Mouse (Mus musculus): Measurements from ENCODE around the gene Cog5. TPM values are rescaled to one million over a fixed set of nuclear protein-coding genes. Genes with fewer than 3 reads are reported as not detected.

Cog5 gene
- total and polyA plus RNA-seq, 3 experiments, result 27.1 to 28.4 TPM; not detected in 1

GRCm38 (mm10) chr12:31897456-31897855 is 242.8 kb downstream of the Cog5 start:
- no peak overlapping the region for H3K27ac ChIP-seq (ENCODE audit: control insufficient read depth, low read depth, low read length)
- TF ChIP-seq CHD1 (IDR thresholded peaks at IDR 0.05; ENCODE audit: low read depth, low read length), result no peak
- no peak for TF ChIP-seq TAL1 (IDR thresholded peaks at IDR 0.05; ENCODE audit: low read length)
- TF ChIP-seq USF2 (IDR thresholded peaks at IDR 0.05; ENCODE audit: borderline replicate concordance in 1 of 2, insufficient read depth in 1 of 2, low read depth in 1 of 2, low read length in 2 of 2), result no peak
- TF ChIP-seq POLR2AphosphoS5 (IDR thresholded peaks at IDR 0.05; ENCODE audit: borderline replicate concordance, low read depth, low read length), result no peak
- TF ChIP-seq NRF1 (IDR thresholded peaks at IDR 0.05; ENCODE audit: insufficient read depth, low read depth, low read length, poor library complexity, severe bottlenecking), result no peak
- TF ChIP-seq ELF1 (IDR thresholded peaks at IDR 0.05; ENCODE audit: low read depth, low read length), result no peak
- TF ChIP-seq SIN3A (IDR thresholded peaks at IDR 0.05; ENCODE audit: low read length), result no peak
- no peak for TF ChIP-seq NELFE (IDR thresholded peaks at IDR 0.05; ENCODE audit: low read depth, low read length)
- no peak for TF ChIP-seq MXI1 (IDR thresholded peaks at IDR 0.05; ENCODE audit: low read depth, low read length)
- TF ChIP-seq USF1 (IDR thresholded peaks at IDR 0.05; ENCODE audit: low read depth, low read length), result no peak
- no peaks in the 10 kb centered on the region for H3K36me3 ChIP-seq (ENCODE audit: control insufficient read depth in 1 of 2, insufficient read depth in 2 of 2, low read length in 2 of 2)

GRCm38 (mm10) chr12:31900391-31900914 is 245.8 kb downstream of the Cog5 start:
- Histone ChIP-seq H3K9ac (ENCODE audit: control insufficient read depth, low read depth, low read length, poor library complexity, severe bottlenecking) (no peak overlapping the region), H3K27ac (ENCODE audit: control insufficient read depth, low read depth, low read length) (no peak overlapping the region), H3K9me3 (replicated peaks; ENCODE audit: insufficient read depth, low read length) (no peaks in the 10 kb centered on the region), H3K36me3 (ENCODE audit: control insufficient read depth in 1 of 2, insufficient read depth in 2 of 2, low read length in 2 of 2) (no peaks in the 10 kb centered on the region), H3K4me3 (ENCODE audit: control insufficient read depth in 1 of 2, insufficient read depth in 1 of 2, low read depth in 2 of 2, low read length in 2 of 2) (no peak overlapping the region), H3K79me2 (ENCODE audit: control insufficient read depth, insufficient read depth, low read length, poor library complexity) (no peaks in the 10 kb centered on the region), H3K4me1 (ENCODE audit: control insufficient read depth in 1 of 2, insufficient read depth in 2 of 2, low read length in 2 of 2) (no peaks in the 10 kb centered on the region), H3K27me3 (ENCODE audit: control insufficient read depth in 1 of 2, insufficient read depth in 2 of 2, low read length in 2 of 2) (no peaks in the 10 kb centered on the region)
- no peak for DNase-seq (ENCODE audit: low read depth, low spot score)
- TF ChIP-seq UBTF (IDR thresholded peaks at IDR 0.05; ENCODE audit: borderline replicate concordance, insufficient read depth, low read depth, low read length), result no peak
- no peak for TF ChIP-seq POLR2AphosphoS2 (IDR thresholded peaks at IDR 0.05; ENCODE audit: low read length)
- no peak for TF ChIP-seq GATA1 (IDR thresholded peaks at IDR 0.05; ENCODE audit: low read depth, low read length)
- TF ChIP-seq TAL1 (IDR thresholded peaks at IDR 0.05; ENCODE audit: low read length), result no peak
- no peak for TF ChIP-seq ZKSCAN1 (IDR thresholded peaks at IDR 0.05; ENCODE audit: low read depth, low read length)
- no peak for TF ChIP-seq MYB (IDR thresholded peaks at IDR 0.05; ENCODE audit: low read depth, low read length)

More at GRCm38 (mm10) chr12:31897456-31897855, 242.8 kb downstream of the Cog5 start:
- H3K27me3 ChIP-seq (ENCODE audit: control insufficient read depth in 1 of 2, insufficient read depth in 2 of 2, low read length in 2 of 2), result no peaks in the 10 kb centered on the region
- H3K9ac ChIP-seq (ENCODE audit: control insufficient read depth, low read depth, low read length, poor library complexity, severe bottlenecking), result no peak overlapping the region
- H3K9me3 ChIP-seq (replicated peaks; ENCODE audit: insufficient read depth, low read length), result no peaks in the 10 kb centered on the region
- H3K79me2 ChIP-seq (ENCODE audit: control insufficient read depth, insufficient read depth, low read length, poor library complexity), result no peaks in the 10 kb centered on the region
- DNase-seq (ENCODE audit: low read depth, low spot score), result no peak
- H3K4me1 ChIP-seq (ENCODE audit: control insufficient read depth in 1 of 2, insufficient read depth in 2 of 2, low read length in 2 of 2), result no peaks in the 10 kb centered on the region
- H3K4me3 ChIP-seq (ENCODE audit: control insufficient read depth in 1 of 2, insufficient read depth in 1 of 2, low read depth in 2 of 2, low read length in 2 of 2), result no peak overlapping the region
